8 mouse cellular contexts compared by ENCODE assay signal in the genomic region with DNA sequence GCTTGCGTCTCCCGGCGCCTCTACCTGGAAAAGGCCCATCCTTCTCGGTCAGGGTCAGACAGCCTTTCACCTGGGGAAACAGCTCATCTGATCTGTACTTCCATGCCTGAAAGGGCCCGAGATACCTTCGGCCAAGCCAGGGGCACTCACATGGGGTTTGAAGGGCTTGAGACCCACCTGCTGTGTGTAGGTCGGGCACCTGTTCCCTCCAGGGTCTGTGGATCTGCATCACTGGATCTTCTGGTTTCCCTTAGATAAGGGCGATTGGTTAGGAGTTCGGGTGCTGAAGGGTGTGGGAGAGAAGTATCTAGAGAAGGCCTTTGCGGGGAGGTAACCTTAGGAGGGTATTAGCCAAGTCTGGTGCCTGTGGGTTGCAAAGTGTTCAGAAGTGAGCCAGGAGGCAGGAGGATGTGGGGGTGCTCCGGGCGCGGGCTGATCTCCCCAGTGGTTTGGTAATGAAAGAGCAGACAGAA. TPM values are rescaled to one million over a fixed set of nuclear protein-coding genes. Genes with fewer than 3 reads are reported as not detected.
DNase-seq lines count a peak whose midpoint lies in the region; ATAC-seq and TF ChIP-seq lines count a peak whose summit lies in the region.

No protein-coding gene starts in this region.

- peak; percentile 41 for DNase-seq in 3T3-L1 (ENCODE audit: low read depth, low spot score)
- DNase-seq in CD4-positive helper T cell, adult 2 months (ENCODE audit: low read depth, low spot score): peak; percentile 41
- DNase-seq in cerebellum, adult 9-10 months: peak; percentile 38
- DNase-seq in heart, embryonic 10.5 days (ENCODE audit: low spot score): peak; percentile 84
- DNase-seq in kidney, postnatal 0 days (ENCODE audit: low spot score): peak; percentile 67
- no peak for DNase-seq in c-Kit-positive CD71-positive TER-119-positive erythroid progenitor cells, embryonic 14.5 days (ENCODE audit: low spot score)

- ATAC-seq in kidney, postnatal 0 days (replicated peaks; ENCODE audit: low FRiP score, low read depth): peak; percentile 71
- ATAC-seq in megakaryocyte-erythroid progenitor cell, adult 5-6 weeks (replicated peaks; ENCODE audit: low FRiP score, low TSS enrichment, poor library complexity, severe bottlenecking): peak; percentile 52; the same call in 1 of the 2 replicates
- ATAC-seq in stomach, embryonic 16.5 days (ENCODE audit: insufficient read depth, low FRiP score): peak; percentile 48; the same call in 1 of the 2 replicates

- peak overlapping the region; percentile 93 for H3K4me2 ChIP-seq in kidney, postnatal 0 days (ENCODE audit: low read length)
- H3K4me2 ChIP-seq in stomach, embryonic 16.5 days (ENCODE audit: low read depth, low read length): peak overlapping the region; percentile 90

- no peaks in the 10 kb centered on the region for H3K27me3 ChIP-seq in heart, embryonic 10.5 days (ENCODE audit: insufficient read depth, poor library complexity, severe bottlenecking)
- H3K27me3 ChIP-seq in kidney, postnatal 0 days (ENCODE audit: insufficient read depth, low read length): no peaks in the 10 kb centered on the region
- no peaks in the 10 kb centered on the region for H3K27me3 ChIP-seq in stomach, embryonic 16.5 days (ENCODE audit: control insufficient read depth, insufficient read depth, low read length)

- H3K4me3 ChIP-seq in heart, embryonic 10.5 days: peak overlapping the region; percentile 73
- peak overlapping the region; percentile 77 for H3K4me3 ChIP-seq in kidney, postnatal 0 days (replicated peaks; ENCODE audit: low read depth, low read length)
- peak overlapping the region; percentile 80 for H3K4me3 ChIP-seq in stomach, embryonic 16.5 days (replicated peaks; ENCODE audit: low read length)

- H3K27ac ChIP-seq in heart, embryonic 10.5 days: peak overlapping the region; percentile 92
- H3K27ac ChIP-seq in kidney, postnatal 0 days: peak overlapping the region; percentile 88
- H3K27ac ChIP-seq in stomach, embryonic 16.5 days (ENCODE audit: low read length): peak overlapping the region; percentile 76

- whole genome bisulfite sequencing in heart, embryonic 10.5 days: 0% methylated on average over 13 of the region's 13 CpGs
- 1% methylated on average over 13 of the region's 13 CpGs for WGBS in kidney, postnatal 0 days
- under 1% methylated on average over 13 of the region's 13 CpGs for WGBS in stomach, embryonic 16.5 days

- peaks cover 7% of the 10 kb centered on the region; the same call in 1 of the 2 replicates for H3K4me1 ChIP-seq in heart, embryonic 10.5 days
- H3K4me1 ChIP-seq in kidney, postnatal 0 days (replicated peaks; ENCODE audit: insufficient read depth, low read length): no peaks in the 10 kb centered on the region
- 0 out of 2 replicates have a peak, but pooled peaks cover 2% of the 10 kb centered on the region for H3K4me1 ChIP-seq in stomach, embryonic 16.5 days (ENCODE audit: control insufficient read depth, insufficient read depth, low read length)

- H3K9me3 ChIP-seq in heart, embryonic 10.5 days: no peaks in the 10 kb centered on the region
- H3K9me3 ChIP-seq in kidney, postnatal 0 days (replicated peaks; ENCODE audit: low read length): no peaks in the 10 kb centered on the region
- H3K9me3 ChIP-seq in stomach, embryonic 16.5 days (replicated peaks; ENCODE audit: control insufficient read depth, low read length): no peaks in the 10 kb centered on the region

- no peak for TF ChIP-seq CTCF in kidney, postnatal 0 days (IDR thresholded peaks at IDR 0.05; ENCODE audit: low read depth)

- H3K36me3 ChIP-seq in heart, embryonic 10.5 days: peaks cover 5% of the 10 kb centered on the region; the same call in 1 of the 2 replicates
- H3K36me3 ChIP-seq in kidney, postnatal 0 days (ENCODE audit: insufficient read depth, low read length): no peaks in the 10 kb centered on the region
- H3K36me3 ChIP-seq in stomach, embryonic 16.5 days (ENCODE audit: control insufficient read depth, insufficient read depth, low read length): no peaks in the 10 kb centered on the region

- H3K9ac ChIP-seq in kidney, postnatal 0 days (ENCODE audit: low read depth, low read length): peak overlapping the region; percentile 77
- H3K9ac ChIP-seq in stomach, embryonic 16.5 days (ENCODE audit: low read length): peak overlapping the region; percentile 94

RNA-seq across cellular contexts. Expression of gene B4galt4, which starts 0.6 kb away (rescaled TPM):
- 28.5 and 34.6 TPM in 2 replicates for polyA plus RNA-seq in heart, embryonic 10.5 days (2016; fragmentation: Nextera tagmentation; extraction: Ambion mirVana)
- polyA plus RNA-seq in kidney, postnatal 0 days (2015; fragmentation: Nextera tagmentation; extraction: Ambion mirVana): 28.8 and 29.9 TPM in 2 replicates
- total RNA-seq in megakaryocyte-erythroid progenitor cell, adult 5-6 weeks (2014; fragmentation: Nextera tagmentation): not detected in 2 replicates
- 1.8 and 2.9 TPM in 2 replicates for total RNA-seq in megakaryocyte-erythroid progenitor cell, adult 5-6 weeks (2017)
- polyA plus RNA-seq in stomach, embryonic 16.5 days (2015; fragmentation: Nextera tagmentation; extraction: Ambion mirVana): 20.8 TPM in 2 replicates

RNA-seq across cellular contexts. Expression of gene Arhgap31, which starts 29.6 kb away (rescaled TPM):
- polyA plus RNA-seq in heart, embryonic 10.5 days (2016; fragmentation: Nextera tagmentation; extraction: Ambion mirVana): 27.7 and 37.4 TPM in 2 replicates
- polyA plus RNA-seq in kidney, postnatal 0 days (2015; fragmentation: Nextera tagmentation; extraction: Ambion mirVana): 5.4 and 5.9 TPM in 2 replicates
- 1.4 and 1.7 TPM in 2 replicates for total RNA-seq in megakaryocyte-erythroid progenitor cell, adult 5-6 weeks (2014; fragmentation: Nextera tagmentation)
- 0.14 and 0.91 TPM in 2 replicates for total RNA-seq in megakaryocyte-erythroid progenitor cell, adult 5-6 weeks (2017)
- polyA plus RNA-seq in stomach, embryonic 16.5 days (2015; fragmentation: Nextera tagmentation; extraction: Ambion mirVana): 8.8 and 10.9 TPM in 2 replicates

RNA-seq across cellular contexts. Expression of gene Upk1b, which starts 57.4 kb away (rescaled TPM):
- 40.6 and 43.0 TPM in 2 replicates for polyA plus RNA-seq in heart, embryonic 10.5 days (2016; fragmentation: Nextera tagmentation; extraction: Ambion mirVana)
- 33.9 and 47.9 TPM in 2 replicates for polyA plus RNA-seq in kidney, postnatal 0 days (2015; fragmentation: Nextera tagmentation; extraction: Ambion mirVana)
- not detected in 2 replicates for total RNA-seq in megakaryocyte-erythroid progenitor cell, adult 5-6 weeks (2014; fragmentation: Nextera tagmentation)
- total RNA-seq in megakaryocyte-erythroid progenitor cell, adult 5-6 weeks (2017): not detected in 2 replicates
- 73.9 and 99.9 TPM in 2 replicates for polyA plus RNA-seq in stomach, embryonic 16.5 days (2015; fragmentation: Nextera tagmentation; extraction: Ambion mirVana)
